Mouse (Mus musculus): ENCODE data around the gene Mecom. TPM values are rescaled to one million over a fixed set of nuclear protein-coding genes. Genes with fewer than 3 reads are reported as not detected.

Mecom gene
- polyA plus RNA-seq (2012; rRNA removed) = 0.47 and 0.65 TPM in 2 replicates

GRCm38 (mm10) chr3:30547908-30548307 is at the start of gene Mecom:
TSS of gene Mecom (minus strand) at chr3:30548008.
- Histone ChIP-seq H3K27ac (ENCODE audit: insufficient read depth, low read length) (no peak within 1 kb of the TSS), H3K4me1 (ENCODE audit: control insufficient read depth, insufficient read depth, insufficient read length) (no peaks in the 10 kb centered on the region), H3K36me3 (ENCODE audit: control insufficient read depth, insufficient read depth, low read length) (no peaks in the 10 kb centered on the region), H3K4me3 (ENCODE audit: extremely low read depth, insufficient read depth, insufficient read length) (no peak within 1 kb of the TSS), H3K27me3 (ENCODE audit: control insufficient read depth, insufficient read depth, low read length) (no peaks in the 10 kb centered on the region)
- TF ChIP-seq POLR2A (IDR thresholded peaks at IDR 0.05; ENCODE audit: low read depth, low read length) (no peak), CTCF (IDR thresholded peaks at IDR 0.05; ENCODE audit: extremely low read depth, insufficient read depth, insufficient read length, insufficient replicate concordance) (no peak)
- DNase-seq (ENCODE audit: low read depth in 1 of 2, low spot score in 2 of 2) = no peak
- 86% methylated on average over 3 of the region's 3 CpGs for WGBS

GRCm38 (mm10) chr3:30597271-30597670 is 49.5 kb upstream of the Mecom start:
- WGBS = 98% methylated on average over 7 of the region's 7 CpGs
- DNase-seq (ENCODE audit: low read depth in 1 of 2, low spot score in 2 of 2) = no peak
- no peaks in the 10 kb centered on the region for H3K36me3 ChIP-seq (ENCODE audit: control insufficient read depth, insufficient read depth, low read length)
- H3K4me3 ChIP-seq (ENCODE audit: extremely low read depth, insufficient read depth, insufficient read length) = no peak overlapping the region
- 0 out of 2 replicates have a peak, but pooled peaks cover 4% of the 10 kb centered on the region for H3K4me1 ChIP-seq (ENCODE audit: control insufficient read depth, insufficient read depth, insufficient read length)
- TF ChIP-seq POLR2A (IDR thresholded peaks at IDR 0.05; ENCODE audit: low read depth, low read length) = no peak
- no peak for TF ChIP-seq CTCF (IDR thresholded peaks at IDR 0.05; ENCODE audit: extremely low read depth, insufficient read depth, insufficient read length, insufficient replicate concordance)
- H3K27ac ChIP-seq (ENCODE audit: insufficient read depth, low read length) = no peak overlapping the region
- H3K27me3 ChIP-seq (ENCODE audit: control insufficient read depth, insufficient read depth, low read length) = peaks cover 5% of the 10 kb centered on the region; the same call in 1 of the 2 replicates

GRCm38 (mm10) chr3:30595111-30595832 is 47.5 kb upstream of the Mecom start:
- Histone ChIP-seq H3K4me3 (ENCODE audit: extremely low read depth, insufficient read depth, insufficient read length) (peak overlapping the region; percentile 67), H3K27ac (ENCODE audit: insufficient read depth, low read length) (no peak overlapping the region), H3K27me3 (ENCODE audit: control insufficient read depth, insufficient read depth, low read length) (peaks cover 5% of the 10 kb centered on the region; the same call in 1 of the 2 replicates), H3K4me1 (ENCODE audit: control insufficient read depth, insufficient read depth, insufficient read length) (0 out of 2 replicates have a peak, but pooled peaks cover 4% of the 10 kb centered on the region), H3K36me3 (ENCODE audit: control insufficient read depth, insufficient read depth, low read length) (no peaks in the 10 kb centered on the region)
- no peak for DNase-seq (ENCODE audit: low read depth in 1 of 2, low spot score in 2 of 2)
- WGBS = 1% methylated on average over 62 of the region's 62 CpGs
- TF ChIP-seq CTCF (IDR thresholded peaks at IDR 0.05; ENCODE audit: extremely low read depth, insufficient read depth, insufficient read length, insufficient replicate concordance) = no peak
- no peak for TF ChIP-seq POLR2A (IDR thresholded peaks at IDR 0.05; ENCODE audit: low read depth, low read length)

GRCm38 (mm10) chr3:30593719-30594485 is 46.1 kb upstream of the Mecom start:
- H3K4me1 ChIP-seq (ENCODE audit: control insufficient read depth, insufficient read depth, insufficient read length) = no peaks in the 10 kb centered on the region
- H3K27ac ChIP-seq (ENCODE audit: insufficient read depth, low read length) = no peak overlapping the region
- no peak overlapping the region for H3K4me3 ChIP-seq (ENCODE audit: extremely low read depth, insufficient read depth, insufficient read length)
- no peaks in the 10 kb centered on the region for H3K36me3 ChIP-seq (ENCODE audit: control insufficient read depth, insufficient read depth, low read length)
- DNase-seq (ENCODE audit: low read depth in 1 of 2, low spot score in 2 of 2) = no peak
- no peak for TF ChIP-seq POLR2A (IDR thresholded peaks at IDR 0.05; ENCODE audit: low read depth, low read length)
- 0 out of 2 replicates have a peak, but pooled peaks cover 3% of the 10 kb centered on the region for H3K27me3 ChIP-seq (ENCODE audit: control insufficient read depth, insufficient read depth, low read length)
- 82% methylated on average over 4 of the region's 4 CpGs for WGBS

GRCm38 (mm10) chr3:30592418-30592853 is 44.6 kb upstream of the Mecom start:
- H3K4me3 ChIP-seq (ENCODE audit: extremely low read depth, insufficient read depth, insufficient read length) = no peak overlapping the region
- H3K27ac ChIP-seq (ENCODE audit: insufficient read depth, low read length) = no peak overlapping the region
- 1% methylated on average over 2 of the region's 2 CpGs for WGBS
- H3K4me1 ChIP-seq (ENCODE audit: control insufficient read depth, insufficient read depth, insufficient read length) = no peaks in the 10 kb centered on the region
- no peaks in the 10 kb centered on the region for H3K36me3 ChIP-seq (ENCODE audit: control insufficient read depth, insufficient read depth, low read length)
- TF ChIP-seq POLR2A (IDR thresholded peaks at IDR 0.05; ENCODE audit: low read depth, low read length) = no peak
- TF ChIP-seq CTCF (IDR thresholded peaks at IDR 0.05; ENCODE audit: extremely low read depth, insufficient read depth, insufficient read length, insufficient replicate concordance) = peak; percentile 21; the same call in 1 of the 2 replicates
- peak in 1 of 2 experiments; percentile 48 for DNase-seq (ENCODE audit: low read depth in 1 of 2, low spot score in 2 of 2)
- H3K27me3 ChIP-seq (ENCODE audit: control insufficient read depth, insufficient read depth, low read length) = 0 out of 2 replicates have a peak, but pooled peaks cover 3% of the 10 kb centered on the region

GRCm38 (mm10) chr3:30588865-30589264 is 41.1 kb upstream of the Mecom start:
- WGBS = 81% methylated on average over 6 of the region's 6 CpGs
- H3K4me3 ChIP-seq (ENCODE audit: extremely low read depth, insufficient read depth, insufficient read length) = no peak overlapping the region
- DNase-seq (ENCODE audit: low read depth in 1 of 2, low spot score in 2 of 2) = no peak
- H3K36me3 ChIP-seq (ENCODE audit: control insufficient read depth, insufficient read depth, low read length) = no peaks in the 10 kb centered on the region
- no peaks in the 10 kb centered on the region for H3K4me1 ChIP-seq (ENCODE audit: control insufficient read depth, insufficient read depth, insufficient read length)
- TF ChIP-seq CTCF (IDR thresholded peaks at IDR 0.05; ENCODE audit: extremely low read depth, insufficient read depth, insufficient read length, insufficient replicate concordance) (no peak), POLR2A (IDR thresholded peaks at IDR 0.05; ENCODE audit: low read depth, low read length) (no peak)
- no peaks in the 10 kb centered on the region for H3K27me3 ChIP-seq (ENCODE audit: control insufficient read depth, insufficient read depth, low read length)
- H3K27ac ChIP-seq (ENCODE audit: insufficient read depth, low read length) = no peak overlapping the region
